Mouse (Mus musculus): ENCODE measurements around the gene Apobec3. TPM values are rescaled to one million over a fixed set of nuclear protein-coding genes. Genes with fewer than 3 reads are reported as not detected.
"Not testable (repeated sequence)": the region's sequence is repeated elsewhere in the genome, so short reads cannot be mapped to it uniquely, and the experiment has no call there.

Gene Apobec3
- polyA plus RNA-seq, 1 experiment from 2014 or later = 25.3 TPM

GRCm38 (mm10) chr15:79936374-79936751 is 44.9 kb downstream of the Apobec3 start:
- Histone ChIP-seq H3K27ac (ENCODE audit: low read depth, low read length) (no peak overlapping the region), H3K4me2 (replicated peaks; ENCODE audit: low read depth, low read length) (no peak overlapping the region), H3K36me3 (ENCODE audit: control insufficient read depth, insufficient read depth, low read length) (no peaks in the 10 kb centered on the region), H3K4me1 (ENCODE audit: control insufficient read depth, insufficient read depth, low read length) (0 out of 2 replicates have a peak, but pooled peaks cover 4% of the 10 kb centered on the region), H3K9ac (ENCODE audit: low read depth, low read length) (no peak overlapping the region), H3K9me3 (ENCODE audit: control insufficient read depth, low read length) (no peaks in the 10 kb centered on the region), H3K4me3 (ENCODE audit: low read length) (no peak overlapping the region), H3K27me3 (ENCODE audit: control insufficient read depth, insufficient read depth, low read length) (peaks cover 22% of the 10 kb centered on the region)
- 71% methylated on average over 7 of the region's 7 CpGs for WGBS
- no peak for ATAC-seq (ENCODE audit: low FRiP score, low TSS enrichment)

DNA sequence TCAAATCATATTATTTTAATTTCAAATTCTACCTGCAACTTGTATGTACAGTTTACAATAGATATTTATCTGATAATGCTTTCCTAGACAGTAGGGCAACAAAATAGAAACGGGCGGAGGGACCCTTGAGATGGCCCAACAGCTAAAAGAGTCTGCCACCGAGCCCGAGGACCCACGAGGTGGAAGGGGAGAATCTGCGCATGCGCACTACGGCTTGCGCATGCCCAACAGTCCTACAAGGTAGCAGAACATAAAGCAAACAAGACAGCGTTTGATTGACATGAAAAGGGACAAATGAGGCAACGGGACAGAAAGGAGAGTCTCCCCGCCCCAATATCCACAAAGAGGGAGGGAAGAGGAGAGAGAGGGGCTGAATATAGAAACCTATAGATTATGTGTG is 47.6 kb downstream of the Apobec3 start:
- H3K36me3 ChIP-seq (ENCODE audit: control insufficient read depth, insufficient read depth, low read length) = no peaks in the 10 kb centered on the region
- H3K4me3 ChIP-seq (ENCODE audit: low read length) = no peak overlapping the region
- H3K27me3 ChIP-seq (ENCODE audit: control insufficient read depth, insufficient read depth, low read length) = peaks cover 3% of the 10 kb centered on the region; the same call in 1 of the 2 replicates
- H3K27ac ChIP-seq (ENCODE audit: low read depth, low read length) = no peak overlapping the region
- no peaks in the 10 kb centered on the region for H3K4me1 ChIP-seq (ENCODE audit: control insufficient read depth, insufficient read depth, low read length)
- no peak overlapping the region for H3K4me2 ChIP-seq (replicated peaks; ENCODE audit: low read depth, low read length)
- 94% methylated on average over 12 of the region's 12 CpGs for WGBS
- no peaks in the 10 kb centered on the region for H3K9me3 ChIP-seq (ENCODE audit: control insufficient read depth, low read length)
- no peak for ATAC-seq (ENCODE audit: low FRiP score, low TSS enrichment)
- H3K9ac ChIP-seq (ENCODE audit: low read depth, low read length) = no peak overlapping the region

- ATAC-seq (ENCODE audit: low FRiP score, low TSS enrichment); H3K9ac ChIP-seq (ENCODE audit: low read depth, low read length); H3K4me2 ChIP-seq (replicated peaks; ENCODE audit: low read depth, low read length); H3K27ac ChIP-seq (ENCODE audit: low read depth, low read length); H3K9me3 ChIP-seq (ENCODE audit: control insufficient read depth, low read length); H3K4me1 ChIP-seq (ENCODE audit: control insufficient read depth, insufficient read depth, low read length); H3K36me3 ChIP-seq (ENCODE audit: control insufficient read depth, insufficient read depth, low read length); H3K4me3 ChIP-seq (ENCODE audit: low read length); H3K27me3 ChIP-seq (ENCODE audit: control insufficient read depth, insufficient read depth, low read length): not testable (repeated sequence)
- WGBS = 78% methylated on average over 4 of the region's 7 CpGs
Measured at GRCm38 (mm10) chr15:79939501-79939900, 48.0 kb downstream of the Apobec3 start.

DNA sequence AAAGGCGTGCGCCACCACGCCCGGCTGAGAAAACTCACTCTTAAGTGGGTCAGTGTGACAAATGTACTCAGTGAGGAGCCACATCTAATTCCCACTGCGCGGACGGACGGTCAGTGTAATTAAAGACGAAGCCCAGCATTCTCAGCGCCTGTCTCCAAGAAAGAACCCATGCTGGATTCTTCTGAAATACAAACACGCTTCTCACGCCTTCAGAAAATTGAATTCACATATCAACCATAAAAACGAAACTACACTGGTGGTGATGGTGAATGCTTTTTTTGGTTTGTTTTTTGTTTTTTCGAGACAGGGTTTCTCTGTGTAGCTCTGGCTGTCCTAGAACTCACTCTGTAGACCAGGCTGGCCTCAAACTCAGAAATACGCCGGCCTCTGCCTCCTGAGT is 48.5 kb downstream of the Apobec3 start:
- no peak overlapping the region for H3K4me2 ChIP-seq (replicated peaks; ENCODE audit: low read depth, low read length)
- 0 out of 2 replicates have a peak, but pooled peaks cover 3% of the 10 kb centered on the region for H3K27me3 ChIP-seq (ENCODE audit: control insufficient read depth, insufficient read depth, low read length)
- ATAC-seq (ENCODE audit: low FRiP score, low TSS enrichment) = no peak
- WGBS = 88% methylated on average over 16 of the region's 16 CpGs
- H3K9me3 ChIP-seq (ENCODE audit: control insufficient read depth, low read length) = no peaks in the 10 kb centered on the region
- no peak overlapping the region for H3K4me3 ChIP-seq (ENCODE audit: low read length)
- H3K27ac ChIP-seq (ENCODE audit: low read depth, low read length) = no peak overlapping the region
- H3K9ac ChIP-seq (ENCODE audit: low read depth, low read length) = no peak overlapping the region
- no peaks in the 10 kb centered on the region for H3K36me3 ChIP-seq (ENCODE audit: control insufficient read depth, insufficient read depth, low read length)
- H3K4me1 ChIP-seq (ENCODE audit: control insufficient read depth, insufficient read depth, low read length) = no peaks in the 10 kb centered on the region

DNA sequence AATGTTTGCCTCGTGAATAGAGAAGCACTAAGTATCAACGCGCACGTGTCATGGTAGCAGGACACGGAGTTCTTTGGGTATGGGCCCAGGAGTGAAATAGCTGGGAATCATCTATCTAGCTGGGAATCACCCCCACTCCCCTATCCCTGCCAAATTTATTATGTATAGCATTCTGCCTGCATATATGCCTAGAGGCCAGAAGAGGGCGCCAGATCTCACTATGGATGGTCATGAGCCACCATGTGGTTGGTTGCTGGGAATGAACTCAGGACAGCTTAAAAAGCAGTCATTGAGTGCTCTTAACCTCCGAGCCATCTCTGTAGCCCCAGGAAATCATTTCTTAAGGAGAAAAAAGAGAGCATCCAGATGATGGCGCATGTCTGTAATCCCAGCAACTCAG is 49.5 kb downstream of the Apobec3 start:
- Histone ChIP-seq H3K36me3 (ENCODE audit: control insufficient read depth, insufficient read depth, low read length) (no peaks in the 10 kb centered on the region), H3K9ac (ENCODE audit: low read depth, low read length) (no peak overlapping the region), H3K9me3 (ENCODE audit: control insufficient read depth, low read length) (no peaks in the 10 kb centered on the region), H3K4me2 (replicated peaks; ENCODE audit: low read depth, low read length) (no peak overlapping the region), H3K27ac (ENCODE audit: low read depth, low read length) (no peak overlapping the region), H3K4me3 (ENCODE audit: low read length) (no peak overlapping the region), H3K27me3 (ENCODE audit: control insufficient read depth, insufficient read depth, low read length) (no peaks in the 10 kb centered on the region), H3K4me1 (ENCODE audit: control insufficient read depth, insufficient read depth, low read length) (no peaks in the 10 kb centered on the region)
- no peak for ATAC-seq (ENCODE audit: low FRiP score, low TSS enrichment)
- WGBS = 32% methylated on average over 8 of the region's 8 CpGs

DNA sequence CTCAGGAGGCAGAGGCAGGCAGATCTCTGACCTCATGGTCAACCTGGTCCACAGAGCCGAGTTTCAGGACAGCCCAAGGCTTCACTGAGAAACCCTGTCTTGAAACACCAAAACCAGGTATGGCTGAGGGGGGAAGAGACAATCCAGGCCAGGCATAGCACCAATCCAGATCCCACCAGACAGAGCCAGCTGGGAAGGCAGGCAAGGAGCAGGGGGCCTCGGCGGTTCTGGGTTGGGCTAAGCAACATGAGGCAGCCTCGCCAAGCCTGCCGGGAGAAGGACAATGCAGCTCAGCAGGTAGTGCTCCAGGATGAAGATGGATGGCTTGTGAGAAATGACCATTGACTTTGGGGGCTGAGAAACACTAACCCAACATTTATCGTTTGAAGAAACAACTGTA is 51.1 kb downstream of the Apobec3 start:
- Histone ChIP-seq H3K27ac (ENCODE audit: low read depth, low read length) (no peak overlapping the region), H3K36me3 (ENCODE audit: control insufficient read depth, insufficient read depth, low read length) (no peaks in the 10 kb centered on the region), H3K4me1 (ENCODE audit: control insufficient read depth, insufficient read depth, low read length) (0 out of 2 replicates have a peak, but pooled peaks cover 3% of the 10 kb centered on the region), H3K9ac (ENCODE audit: low read depth, low read length) (no peak overlapping the region), H3K9me3 (ENCODE audit: control insufficient read depth, low read length) (no peaks in the 10 kb centered on the region), H3K27me3 (ENCODE audit: control insufficient read depth, insufficient read depth, low read length) (no peaks in the 10 kb centered on the region), H3K4me3 (ENCODE audit: low read length) (no peak overlapping the region), H3K4me2 (replicated peaks; ENCODE audit: low read depth, low read length) (no peak overlapping the region)
- WGBS = 83% methylated on average over 6 of the region's 6 CpGs
- ATAC-seq (ENCODE audit: low FRiP score, low TSS enrichment) = no peak

GRCm38 (mm10) chr15:79943584-79943983 is 52.1 kb downstream of the Apobec3 start:
- H3K4me1 ChIP-seq (ENCODE audit: control insufficient read depth, insufficient read depth, low read length) = 0 out of 2 replicates have a peak, but pooled peaks cover 3% of the 10 kb centered on the region
- ATAC-seq (ENCODE audit: low FRiP score, low TSS enrichment) = no peak
- no peaks in the 10 kb centered on the region for H3K36me3 ChIP-seq (ENCODE audit: control insufficient read depth, insufficient read depth, low read length)
- no peaks in the 10 kb centered on the region for H3K9me3 ChIP-seq (ENCODE audit: control insufficient read depth, low read length)
- H3K9ac ChIP-seq (ENCODE audit: low read depth, low read length) = no peak overlapping the region
- H3K4me3 ChIP-seq (ENCODE audit: low read length) = no peak overlapping the region
- H3K4me2 ChIP-seq (replicated peaks; ENCODE audit: low read depth, low read length) = no peak overlapping the region
- WGBS = 97% methylated on average over 3 of the region's 3 CpGs
- no peak overlapping the region for H3K27ac ChIP-seq (ENCODE audit: low read depth, low read length)
- no peaks in the 10 kb centered on the region for H3K27me3 ChIP-seq (ENCODE audit: control insufficient read depth, insufficient read depth, low read length)

DNA sequence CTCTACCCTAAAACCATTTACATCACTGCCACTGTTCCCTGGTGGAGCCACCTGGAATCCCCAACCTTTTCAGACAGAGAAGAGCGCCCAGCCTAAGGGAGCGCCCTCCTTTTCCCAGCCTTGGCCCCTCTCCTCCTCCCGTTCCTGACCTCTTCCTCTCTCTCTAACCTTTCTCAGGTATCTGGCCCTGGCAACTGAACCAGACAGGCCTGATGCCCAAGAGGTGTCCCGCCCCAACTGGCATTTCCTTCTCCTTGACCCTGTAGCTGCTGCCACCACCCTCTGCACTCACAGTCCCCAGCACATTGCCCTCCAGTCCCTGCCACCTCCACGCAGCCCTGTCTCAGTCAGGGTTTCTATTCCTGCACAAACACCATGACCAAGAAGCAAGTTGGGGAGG is 53.5 kb downstream of the Apobec3 start:
- ATAC-seq (ENCODE audit: low FRiP score, low TSS enrichment) = no peak
- no peak overlapping the region for H3K4me2 ChIP-seq (replicated peaks; ENCODE audit: low read depth, low read length)
- no peaks in the 10 kb centered on the region for H3K36me3 ChIP-seq (ENCODE audit: control insufficient read depth, insufficient read depth, low read length)
- H3K27me3 ChIP-seq (ENCODE audit: control insufficient read depth, insufficient read depth, low read length) = no peaks in the 10 kb centered on the region
- H3K9me3 ChIP-seq (ENCODE audit: control insufficient read depth, low read length) = no peaks in the 10 kb centered on the region
- no peak overlapping the region for H3K4me3 ChIP-seq (ENCODE audit: low read length)
- H3K27ac ChIP-seq (ENCODE audit: low read depth, low read length) = no peak overlapping the region
- H3K4me1 ChIP-seq (ENCODE audit: control insufficient read depth, insufficient read depth, low read length) = peaks cover 10% of the 10 kb centered on the region
- WGBS = 73% methylated on average over 5 of the region's 5 CpGs
- H3K9ac ChIP-seq (ENCODE audit: low read depth, low read length) = no peak overlapping the region

DNA sequence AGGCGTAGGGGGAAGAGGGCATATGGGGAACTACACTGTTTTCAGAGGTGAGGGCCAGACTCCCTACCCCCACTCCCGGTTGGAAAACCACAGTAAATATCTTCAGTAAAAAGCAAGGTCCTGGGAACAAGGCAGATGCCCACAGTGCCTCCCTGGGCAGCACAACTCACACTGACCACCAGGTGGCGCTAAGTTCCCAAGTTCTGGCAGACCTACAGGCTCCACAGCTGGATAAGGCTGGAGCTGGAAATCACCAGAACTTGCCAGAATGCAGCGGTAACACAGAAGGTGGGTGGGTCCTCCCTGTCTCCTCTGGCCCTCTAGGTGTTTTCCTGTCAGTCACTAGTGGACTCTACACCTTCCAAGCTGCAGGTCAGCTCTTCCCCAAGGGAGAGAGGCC is 54.6 kb downstream of the Apobec3 start:
- Histone ChIP-seq H3K4me3 (ENCODE audit: low read length) (no peak overlapping the region), H3K9ac (ENCODE audit: low read depth, low read length) (no peak overlapping the region), H3K9me3 (ENCODE audit: control insufficient read depth, low read length) (no peaks in the 10 kb centered on the region), H3K4me2 (replicated peaks; ENCODE audit: low read depth, low read length) (no peak overlapping the region), H3K27me3 (ENCODE audit: control insufficient read depth, insufficient read depth, low read length) (no peaks in the 10 kb centered on the region), H3K36me3 (ENCODE audit: control insufficient read depth, insufficient read depth, low read length) (no peaks in the 10 kb centered on the region), H3K4me1 (ENCODE audit: control insufficient read depth, insufficient read depth, low read length) (peaks cover 21% of the 10 kb centered on the region), H3K27ac (ENCODE audit: low read depth, low read length) (no peak overlapping the region)
- peak; percentile 73 for ATAC-seq (ENCODE audit: low FRiP score, low TSS enrichment)
- 12% methylated on average over 4 of the region's 4 CpGs for WGBS
